Mouse (Mus musculus): ENCODE results near the gene Slc24a5. TPM values are rescaled to one million over a fixed set of nuclear protein-coding genes. Genes with fewer than 3 reads are reported as not detected.
A peak's percentile ranks its signal among the peaks of the same experiment; 100 is the strongest.
"Not testable (repeated sequence)": the region's sequence is repeated elsewhere in the genome, so short reads cannot be mapped to it uniquely, and the experiment has no call there.

Gene Slc24a5
- polyA plus RNA-seq, 1 experiment from 2014 or later: 4.0 TPM

DNA sequence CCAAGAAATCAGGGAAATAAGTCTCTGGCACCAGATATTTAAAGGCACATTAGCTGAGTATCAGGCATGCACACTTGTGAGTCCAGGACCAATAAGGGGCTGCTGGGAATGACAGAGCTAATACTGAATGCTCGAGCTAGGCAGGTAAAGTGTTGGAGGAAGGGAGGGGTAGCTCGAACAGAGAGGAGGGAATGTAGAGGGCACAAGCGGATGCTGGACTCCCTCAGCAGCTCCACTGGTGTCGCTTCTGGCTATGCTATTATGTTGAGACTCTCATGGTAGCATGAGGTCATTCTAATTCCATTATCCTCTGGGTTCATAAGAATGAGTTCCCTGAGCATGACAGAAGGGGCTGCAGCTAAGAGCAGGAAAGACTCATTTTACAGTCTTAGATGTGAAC, 5.0 kb upstream of the Slc24a5 start:
- no peak for ATAC-seq (ENCODE audit: low FRiP score, low read depth)
- H3K4me1 ChIP-seq: 0 out of 2 replicates have a peak, but pooled peaks cover 4% of the 10 kb centered on the region
- H3K4me2 ChIP-seq (replicated peaks): no peak overlapping the region
- WGBS: 50% methylated on average over 4 of the region's 4 CpGs
- H3K36me3 ChIP-seq: no peaks in the 10 kb centered on the region
- no peak overlapping the region for H3K9ac ChIP-seq (replicated peaks)
- H3K4me3 ChIP-seq: no peak overlapping the region
- H3K27ac ChIP-seq (replicated peaks): no peak overlapping the region
- H3K9me3 ChIP-seq: no peaks in the 10 kb centered on the region
- H3K27me3 ChIP-seq: no peaks in the 10 kb centered on the region

DNA sequence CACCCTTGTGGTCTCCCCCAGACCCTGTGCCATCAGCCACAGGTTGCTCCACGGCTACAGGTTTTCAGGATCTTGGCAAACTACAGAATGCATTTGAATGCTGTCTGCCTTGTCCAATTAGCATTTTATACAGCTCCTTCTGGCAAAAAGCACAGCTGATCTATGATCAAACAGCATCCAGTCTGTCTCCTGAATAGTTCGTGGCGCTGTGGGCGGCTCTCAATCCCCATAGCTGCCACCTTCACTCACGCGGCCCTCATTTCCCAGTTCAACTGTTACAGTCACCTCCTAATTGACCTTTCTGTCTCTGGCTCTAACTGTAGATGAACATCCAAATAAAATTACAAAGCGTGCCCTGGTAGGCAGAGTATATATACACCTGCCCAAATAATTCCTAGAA, 551 bp upstream of the Slc24a5 start:
- 85% methylated on average over 7 of the region's 7 CpGs for WGBS
- Histone ChIP-seq H3K36me3 (no peaks in the 10 kb centered on the region), H3K4me2 (replicated peaks) (no peak overlapping the region), H3K9me3 (no peaks in the 10 kb centered on the region), H3K4me1 (0 out of 2 replicates have a peak, but pooled peaks cover 4% of the 10 kb centered on the region), H3K27me3 (no peaks in the 10 kb centered on the region), H3K9ac (replicated peaks) (no peak overlapping the region), H3K27ac (replicated peaks) (no peak overlapping the region), H3K4me3 (no peak overlapping the region)
- no peak for ATAC-seq (ENCODE audit: low FRiP score, low read depth)

DNA sequence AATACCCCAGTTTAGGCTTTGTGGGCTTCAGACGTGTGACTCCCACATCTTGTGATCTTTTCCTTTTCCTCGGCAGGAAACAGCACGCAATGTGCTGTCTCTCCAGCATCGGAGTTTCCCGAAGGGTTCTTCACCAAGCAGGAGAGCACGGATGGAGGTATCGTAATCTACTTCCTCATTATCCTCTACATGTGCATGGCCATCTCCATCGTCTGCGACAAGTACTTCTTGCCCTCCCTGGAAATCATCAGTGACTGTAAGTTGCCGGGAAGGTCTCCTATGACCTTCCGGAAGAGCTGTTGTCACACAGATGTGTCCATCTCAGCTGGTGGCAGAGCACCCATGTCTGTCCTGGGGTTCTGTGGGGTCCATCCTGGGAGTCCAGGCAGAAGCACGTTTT, 772 bp downstream of the Slc24a5 start:
- Histone ChIP-seq H3K9ac (replicated peaks) (no peak overlapping the region), H3K4me2 (replicated peaks) (no peak overlapping the region), H3K4me3 (no peak overlapping the region), H3K27ac (replicated peaks) (no peak overlapping the region), H3K9me3 (no peaks in the 10 kb centered on the region), H3K4me1 (no peaks in the 10 kb centered on the region), H3K27me3 (no peaks in the 10 kb centered on the region), H3K36me3 (no peaks in the 10 kb centered on the region)
- ATAC-seq (ENCODE audit: low FRiP score, low read depth): no peak
- 92% methylated on average over 12 of the region's 12 CpGs for WGBS

DNA sequence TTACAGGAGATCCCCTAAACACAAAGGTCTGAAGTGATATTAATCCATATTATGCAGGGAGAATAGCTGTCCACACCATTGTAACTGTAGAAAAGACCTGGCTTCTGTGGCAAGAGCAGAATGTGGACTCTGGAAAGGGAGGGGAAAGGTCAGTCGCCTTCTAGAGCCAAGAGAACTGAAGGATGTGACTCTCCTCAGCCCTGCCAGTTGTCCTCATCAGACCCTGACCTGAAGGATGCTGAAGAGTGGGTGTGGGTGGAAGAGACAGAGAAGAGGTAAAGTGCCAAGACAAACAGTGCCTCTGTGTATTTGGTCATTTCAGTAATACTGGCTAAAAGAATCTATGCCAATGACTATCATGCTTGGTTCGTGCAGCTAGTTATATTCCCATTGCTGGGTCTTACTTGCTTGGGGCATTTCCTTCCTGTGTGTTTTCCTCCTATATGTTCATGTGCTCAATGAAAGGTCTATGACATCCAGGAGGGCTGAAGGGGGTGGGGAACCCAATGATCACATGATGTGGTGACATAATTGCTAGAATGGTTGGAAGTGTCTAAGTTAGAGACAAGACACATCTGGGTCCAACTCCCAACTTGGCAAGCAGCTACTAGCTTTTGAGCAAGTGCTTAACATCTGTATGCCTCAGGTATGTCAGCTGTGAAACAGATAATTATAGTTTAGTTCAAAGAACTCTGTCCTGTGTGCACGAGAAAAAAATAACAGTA, 5.3 kb downstream of the Slc24a5 start:
- H3K27ac ChIP-seq (replicated peaks): no peak overlapping the region
- 87% methylated on average over 3 of the region's 3 CpGs for WGBS
- no peak overlapping the region for H3K9ac ChIP-seq (replicated peaks)
- no peak overlapping the region for H3K4me2 ChIP-seq (replicated peaks)
- no peak overlapping the region for H3K4me3 ChIP-seq
- no peaks in the 10 kb centered on the region for H3K27me3 ChIP-seq
- H3K36me3 ChIP-seq: no peaks in the 10 kb centered on the region
- H3K9me3 ChIP-seq: no peaks in the 10 kb centered on the region
- 0 out of 2 replicates have a peak, but pooled peaks cover 5% of the 10 kb centered on the region for H3K4me1 ChIP-seq
- ATAC-seq (ENCODE audit: low FRiP score, low read depth): no peak

DNA sequence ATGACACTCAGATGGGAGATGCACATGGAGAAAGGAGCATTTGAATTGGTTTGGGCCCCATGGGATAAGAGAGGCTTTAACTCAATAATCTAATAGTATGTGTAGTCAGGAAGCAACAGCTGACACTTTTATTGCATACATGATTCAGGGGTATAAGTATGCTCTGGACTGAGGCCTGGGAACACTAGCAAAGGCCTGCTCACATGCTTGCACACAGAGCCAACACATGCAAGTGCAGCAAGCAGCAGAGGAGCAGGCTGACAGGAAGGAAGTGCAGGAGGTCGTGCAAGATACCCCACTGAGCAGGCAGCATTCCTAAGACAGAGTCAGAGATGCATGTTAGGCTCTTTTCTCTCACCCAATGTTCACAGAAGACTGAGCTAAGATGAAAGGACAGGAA, 16.0 kb downstream of the Slc24a5 start:
- no peak overlapping the region for H3K4me2 ChIP-seq (replicated peaks)
- H3K27me3 ChIP-seq: no peaks in the 10 kb centered on the region
- 34% methylated on average over 1 of the region's 1 CpGs for WGBS
- no peak for ATAC-seq (ENCODE audit: low FRiP score, low read depth)
- H3K4me1 ChIP-seq: no peaks in the 10 kb centered on the region
- H3K9me3 ChIP-seq: no peaks in the 10 kb centered on the region
- H3K27ac ChIP-seq (replicated peaks): no peak overlapping the region
- peaks cover 40% of the 10 kb centered on the region for H3K36me3 ChIP-seq
- no peak overlapping the region for H3K9ac ChIP-seq (replicated peaks)
- H3K4me3 ChIP-seq: no peak overlapping the region

DNA sequence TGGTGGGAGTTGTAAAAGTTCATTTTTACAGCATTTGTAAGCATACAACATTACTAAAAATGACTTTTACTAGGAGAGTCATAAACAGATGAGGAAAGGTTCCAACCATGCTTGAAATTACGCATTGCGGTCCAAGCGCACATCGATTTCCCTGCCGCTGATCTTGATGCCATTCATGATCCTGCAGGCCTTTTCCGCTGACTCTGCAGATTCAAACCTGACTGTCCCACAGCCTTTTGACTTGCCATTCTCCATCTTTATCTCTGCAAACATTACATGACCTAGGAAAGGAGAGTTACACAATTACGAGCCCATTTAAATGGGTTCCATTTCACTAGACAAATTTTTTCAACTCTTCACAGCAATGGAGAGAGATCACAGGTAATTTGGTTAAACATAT, 20.8 kb downstream of the Slc24a5 start:
- 94% methylated on average over 7 of the region's 7 CpGs for WGBS
- H3K4me3 ChIP-seq: no peak overlapping the region
- no peaks in the 10 kb centered on the region for H3K27me3 ChIP-seq
- no peak overlapping the region for H3K27ac ChIP-seq (replicated peaks)
- H3K9ac ChIP-seq (replicated peaks): no peak overlapping the region
- ATAC-seq (ENCODE audit: low FRiP score, low read depth): no peak
- H3K4me2 ChIP-seq (replicated peaks): no peak overlapping the region
- H3K36me3 ChIP-seq: peaks cover 52% of the 10 kb centered on the region
- H3K4me1 ChIP-seq: no peaks in the 10 kb centered on the region
- no peaks in the 10 kb centered on the region for H3K9me3 ChIP-seq

DNA sequence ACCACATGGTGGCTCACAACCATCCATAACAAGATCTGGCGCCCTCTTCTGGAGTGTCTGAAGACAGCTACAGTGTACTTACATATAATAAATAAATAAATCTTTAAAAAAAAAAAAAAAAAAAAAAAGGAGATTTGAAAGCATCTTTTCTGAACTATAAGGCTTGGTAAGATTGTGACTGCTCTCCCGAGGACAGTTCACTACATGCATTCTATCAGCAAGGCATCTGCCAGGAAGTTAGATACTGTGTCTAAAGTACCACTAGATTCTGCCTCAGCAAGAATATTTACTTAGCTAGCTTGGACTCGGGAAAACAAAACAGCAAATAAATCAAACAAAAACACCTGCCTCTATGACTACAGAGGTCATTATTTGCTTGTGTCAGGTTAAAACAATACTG, 24.2 kb downstream of the Slc24a5 start:
- not testable (repeated sequence) for H3K9ac ChIP-seq (replicated peaks); H3K27me3 ChIP-seq
- 87% methylated on average over 3 of the region's 3 CpGs for WGBS

DNA sequence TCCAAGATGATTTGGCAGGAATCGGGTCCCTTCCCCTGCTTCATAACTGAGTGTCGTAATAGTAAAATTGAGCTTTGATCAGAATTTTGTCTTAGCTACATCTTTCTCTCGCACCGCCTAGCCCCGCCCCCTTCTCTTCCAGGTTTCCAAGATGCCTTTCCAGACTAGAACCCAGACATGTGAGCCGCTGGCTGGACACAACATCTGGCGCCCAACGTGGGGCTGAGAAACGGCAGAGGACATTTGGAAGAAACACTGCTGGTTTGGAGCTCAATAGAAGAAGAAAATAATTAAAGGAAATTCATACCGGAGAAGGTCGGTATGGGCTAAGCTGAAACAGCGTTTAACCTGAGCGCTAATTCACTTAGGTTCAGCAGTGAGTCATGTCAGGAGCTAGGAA, 36.6 kb downstream of the Slc24a5 start:
- H3K36me3 ChIP-seq: peaks cover 70% of the 10 kb centered on the region

More for the DNA sequence above, 24.2 kb downstream of the Slc24a5 start:
- H3K27ac ChIP-seq (replicated peaks); H3K4me1 ChIP-seq; H3K9me3 ChIP-seq; H3K4me3 ChIP-seq; ATAC-seq (ENCODE audit: low FRiP score, low read depth); H3K4me2 ChIP-seq (replicated peaks): not testable (repeated sequence)
- peaks cover 57% of the 10 kb centered on the region for H3K36me3 ChIP-seq

DNA sequence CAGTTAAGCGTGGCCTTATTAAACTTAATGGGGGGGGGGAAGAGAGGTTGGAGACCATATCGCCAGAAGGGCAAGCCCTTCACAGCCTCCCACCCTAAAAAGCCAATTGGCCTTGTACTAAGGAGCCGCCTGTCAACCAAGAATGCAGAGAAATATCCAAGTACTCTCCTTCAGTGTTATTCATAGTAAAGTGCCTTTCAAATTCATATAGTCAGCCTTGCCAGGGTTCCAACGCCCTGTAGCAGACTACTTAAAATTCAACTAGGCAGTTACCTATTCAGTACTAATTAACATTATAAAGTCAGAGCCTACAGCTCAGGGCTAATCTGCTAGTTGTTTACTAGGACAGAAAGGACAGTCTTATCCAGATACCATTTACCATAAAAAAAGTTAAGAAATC, 38.6 kb downstream of the Slc24a5 start:
- H3K36me3 ChIP-seq: peaks cover 58% of the 10 kb centered on the region
- not testable (repeated sequence) for H3K4me2 ChIP-seq (replicated peaks); H3K27me3 ChIP-seq; H3K4me3 ChIP-seq; ATAC-seq (ENCODE audit: low FRiP score, low read depth); H3K9ac ChIP-seq (replicated peaks); H3K27ac ChIP-seq (replicated peaks); H3K4me1 ChIP-seq; H3K9me3 ChIP-seq
- WGBS: 81% methylated on average over 4 of the region's 4 CpGs

More for the DNA sequence above, 36.6 kb downstream of the Slc24a5 start:
- H3K4me1 ChIP-seq; H3K27me3 ChIP-seq; H3K9me3 ChIP-seq; H3K9ac ChIP-seq (replicated peaks); H3K4me3 ChIP-seq; H3K4me2 ChIP-seq (replicated peaks); H3K27ac ChIP-seq (replicated peaks); ATAC-seq (ENCODE audit: low FRiP score, low read depth): not testable (repeated sequence)
- WGBS: 96% methylated on average over 13 of the region's 13 CpGs

DNA sequence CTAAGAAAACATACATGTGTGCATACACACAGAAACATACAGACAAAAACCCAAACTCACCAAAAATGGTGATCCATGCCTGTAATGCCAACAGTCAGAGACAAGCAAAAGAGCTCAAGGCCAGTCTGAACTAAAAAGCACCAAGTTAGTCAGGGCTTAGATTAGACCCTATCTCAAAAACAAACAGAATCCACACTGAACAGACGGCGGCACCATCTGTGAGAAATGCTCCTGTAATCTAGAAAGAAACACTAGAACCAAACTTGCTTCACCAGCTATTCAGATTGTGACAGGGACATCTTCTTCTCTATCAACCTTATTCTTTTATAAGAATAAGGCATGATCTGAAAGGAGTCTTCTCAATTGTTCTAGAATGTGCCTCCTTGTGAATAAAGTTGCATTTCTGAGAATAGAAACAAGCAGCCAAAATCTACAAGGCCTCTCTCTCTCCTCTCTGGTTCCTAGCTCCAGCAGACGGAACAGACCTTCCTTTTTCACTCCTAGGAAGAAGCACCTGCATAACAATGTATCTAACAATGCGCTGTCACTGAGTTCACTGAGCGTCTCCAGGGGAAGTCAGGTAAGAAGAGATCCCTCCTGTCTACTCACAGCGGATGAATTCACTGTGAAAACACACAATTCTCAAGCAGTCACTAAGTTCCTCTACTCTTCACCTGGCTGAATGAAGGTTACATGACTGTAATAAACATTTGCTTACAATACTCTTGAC, 51.6 kb downstream of the Slc24a5 start:
- H3K27me3 ChIP-seq: no peaks in the 10 kb centered on the region
- H3K4me3 ChIP-seq: no peak overlapping the region
- H3K4me1 ChIP-seq: peaks cover 25% of the 10 kb centered on the region
- no peaks in the 10 kb centered on the region for H3K9me3 ChIP-seq
- H3K4me2 ChIP-seq (replicated peaks): no peak overlapping the region
- ATAC-seq (ENCODE audit: low FRiP score, low read depth): no peak
- no peak overlapping the region for H3K9ac ChIP-seq (replicated peaks)
- 72% methylated on average over 6 of the region's 6 CpGs for WGBS
- H3K36me3 ChIP-seq: peaks cover 11% of the 10 kb centered on the region
- no peak overlapping the region for H3K27ac ChIP-seq (replicated peaks)

DNA sequence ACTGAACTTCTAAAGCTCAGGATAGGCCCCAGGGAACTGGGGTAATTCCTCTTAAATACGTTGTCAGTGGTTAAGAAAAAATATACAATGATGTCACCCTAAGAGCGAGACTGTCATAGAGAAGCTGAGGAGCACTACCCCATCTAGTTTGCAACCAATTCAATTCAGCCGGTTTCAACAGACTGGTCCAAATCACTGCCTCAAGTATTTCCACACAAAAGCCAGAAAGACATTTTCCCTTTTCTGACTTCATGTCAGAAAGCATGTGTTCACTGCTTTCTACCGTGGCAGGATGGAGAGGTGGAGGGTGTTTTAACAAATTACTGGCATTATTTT, 54.3 kb downstream of the Slc24a5 start:
- Histone ChIP-seq H3K36me3 (no peaks in the 10 kb centered on the region), H3K27me3 (0 out of 2 replicates have a peak, but pooled peaks cover 4% of the 10 kb centered on the region), H3K4me1 (peaks cover 25% of the 10 kb centered on the region), H3K27ac (replicated peaks) (peak overlapping the region; percentile 97), H3K9me3 (no peaks in the 10 kb centered on the region), H3K9ac (replicated peaks) (peak overlapping the region; percentile 96), H3K4me3 (peak overlapping the region; percentile 79), H3K4me2 (replicated peaks) (peak overlapping the region; percentile 77)
- WGBS: 7% methylated on average over 4 of the region's 4 CpGs
- 0 out of 2 replicates have a peak, but pooled peaks have one; percentile 6 for ATAC-seq (ENCODE audit: low FRiP score, low read depth)

DNA sequence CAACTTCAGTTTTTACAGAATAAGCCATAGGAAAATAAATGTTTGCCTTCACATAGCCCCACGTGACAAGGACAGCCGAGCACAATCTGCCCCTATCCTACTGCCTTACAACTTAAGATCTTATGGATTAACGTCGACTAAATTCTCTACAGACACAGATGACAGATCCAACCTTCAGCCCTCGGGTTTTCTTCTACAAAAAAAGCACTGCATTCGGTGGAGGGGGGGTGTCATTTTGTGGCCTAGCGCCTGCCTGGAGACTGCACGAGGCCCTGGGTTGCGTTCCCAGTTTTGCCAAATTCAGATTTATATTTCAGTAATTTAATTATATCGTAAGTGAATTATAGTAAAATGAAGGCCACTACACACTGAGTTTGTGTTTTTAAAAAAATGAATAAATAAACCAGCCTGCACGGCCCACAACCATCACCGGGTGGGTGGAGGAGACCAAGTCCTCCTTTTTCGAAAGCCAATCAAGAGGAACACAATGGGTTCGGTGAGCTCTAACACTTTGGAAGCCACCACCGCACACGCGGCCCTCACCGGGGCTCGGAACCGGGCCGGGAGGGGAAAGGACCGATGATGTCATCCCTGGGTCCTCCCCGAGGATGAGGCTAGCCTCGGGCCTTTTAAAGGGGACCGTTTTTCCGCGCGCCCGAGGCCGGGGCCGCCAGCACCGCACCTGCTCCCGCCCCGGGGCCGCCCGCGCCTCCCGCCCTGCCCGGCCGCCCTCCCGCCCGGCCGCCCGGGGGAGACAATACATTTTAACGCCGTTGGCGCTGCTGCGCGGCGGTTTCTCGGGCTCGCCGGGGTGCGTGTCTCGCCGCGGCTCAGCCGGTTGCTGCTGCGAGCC, 54.9 kb downstream of the Slc24a5 start:
- under 1% methylated on average over 54 of the region's 59 CpGs for WGBS

More for the DNA sequence above, 54.9 kb downstream of the Slc24a5 start:
- H3K27me3 ChIP-seq: 0 out of 2 replicates have a peak, but pooled peaks cover 4% of the 10 kb centered on the region
- H3K4me2 ChIP-seq (replicated peaks): peak overlapping the region; percentile 77
- peak overlapping the region; percentile 96 for H3K9ac ChIP-seq (replicated peaks)
- H3K36me3 ChIP-seq: no peaks in the 10 kb centered on the region
- peak; percentile 77 for ATAC-seq (ENCODE audit: low FRiP score, low read depth)
- H3K27ac ChIP-seq (replicated peaks): peak overlapping the region; percentile 97
- H3K4me1 ChIP-seq: peaks cover 25% of the 10 kb centered on the region
- H3K4me3 ChIP-seq: peak overlapping the region; percentile 79
- no peaks in the 10 kb centered on the region for H3K9me3 ChIP-seq
